Mouse (Mus musculus) thymus, postnatal 4 days (tissue): ENCODE measurements around the gene Serping1.
A peak's percentile ranks its signal among the peaks of the same experiment; 100 is the strongest.
"Not testable (repeated sequence)": the region's sequence is repeated elsewhere in the genome, so short reads cannot be mapped to it uniquely, and the experiment has no call there.

Experiments
- DNase-seq: peaks from one replicate; pipeline ENCODE4 v3.0.0; 2021

Serping1 gene

GRCm38 (mm10) chr2:84775241-84775640 is at the start of gene Serping1:
TSS of gene Serping1 (minus strand) at chr2:84775444.
- no peak for DNase-seq

- DNase-seq: no peak
These were observed 48.0 kb upstream of the Serping1 start for GRCm38 (mm10) chr2:84823237-84823636.

DNA sequence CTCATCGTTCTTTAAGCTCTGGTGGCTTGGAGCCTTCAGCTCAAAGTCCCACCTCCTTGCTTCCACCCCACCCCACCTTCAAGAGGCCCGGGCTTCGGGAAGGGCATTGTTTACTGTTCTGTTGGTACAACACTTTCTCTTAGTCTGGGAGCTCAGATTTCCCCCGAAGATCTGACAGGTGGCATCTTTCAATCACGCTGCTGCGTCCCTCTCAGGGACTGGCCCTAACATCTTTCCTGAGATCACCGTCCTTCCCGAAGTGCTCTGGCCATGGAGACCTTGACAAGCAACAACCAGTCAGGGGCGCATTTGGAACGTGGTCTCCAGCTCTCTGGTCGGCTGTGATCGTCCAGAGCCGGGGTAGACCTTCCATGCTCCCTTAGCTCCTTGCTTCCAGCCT is 47.3 kb upstream of the Serping1 start, which contains the start of gene Smtnl1:
Gene Smtnl1, minus strand, starts transcription at position 101 of the 400 bp plus-strand sequence.
- no peak for DNase-seq

DNA sequence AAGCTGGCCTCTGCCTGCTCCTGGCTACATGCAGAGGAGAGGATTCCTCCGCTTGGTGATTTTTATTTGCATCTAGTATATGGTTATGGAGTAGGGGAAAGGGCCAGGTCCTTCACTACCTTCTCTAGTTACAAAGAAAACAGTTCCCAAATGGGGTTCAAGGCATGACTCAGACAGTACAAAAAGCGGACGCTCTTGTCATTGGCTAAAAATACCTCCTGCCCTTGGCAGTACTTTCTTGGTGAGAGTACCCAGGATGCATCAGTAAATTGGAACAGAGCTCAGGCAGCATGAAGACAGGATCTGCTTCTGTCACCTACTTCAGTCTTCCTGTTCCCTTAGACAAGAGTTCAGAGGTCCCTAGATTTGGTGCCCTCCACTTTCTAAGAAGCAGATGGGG is 44.6 kb upstream of the Serping1 start:
- DNase-seq: no peak

GRCm38 (mm10) chr2:84812676-84813075 is 37.4 kb upstream of the Serping1 start:
- DNase-seq: no peak

- DNase-seq: no peak
These were observed 36.6 kb upstream of the Serping1 start for GRCm38 (mm10) chr2:84811880-84812279.

DNA sequence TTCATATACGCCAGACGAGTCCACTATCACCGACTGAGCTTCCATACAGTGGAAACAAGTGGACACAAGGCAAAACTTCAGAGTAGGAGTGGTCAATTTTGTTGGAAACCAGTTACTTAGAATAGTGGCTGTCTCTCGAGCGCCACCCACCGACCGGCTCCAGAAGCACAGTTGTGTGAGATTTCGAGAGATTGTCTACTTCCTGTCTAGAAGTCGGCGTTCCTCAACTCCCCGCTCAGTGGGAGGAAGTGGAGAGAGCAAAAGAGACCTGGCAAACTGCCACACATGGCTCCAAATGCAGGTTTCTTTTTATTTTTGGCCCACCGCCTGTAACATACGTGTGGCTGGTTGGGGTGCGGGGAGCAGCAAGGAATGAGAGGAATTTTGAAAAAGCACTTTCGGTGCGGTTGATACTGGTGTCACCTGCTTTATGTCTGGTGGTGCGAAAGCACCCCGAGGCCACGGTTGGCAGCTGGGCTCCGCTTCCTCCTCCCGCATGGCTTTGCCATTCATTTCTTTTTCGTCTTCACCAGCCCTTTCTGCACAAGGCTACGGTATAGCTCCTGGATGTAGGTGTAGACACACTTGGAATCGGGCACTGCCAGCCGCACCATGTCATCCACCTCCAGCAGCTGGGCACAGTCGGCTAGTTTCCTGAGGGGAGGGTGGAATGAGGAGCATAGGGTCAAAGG is 35.8 kb upstream of the Serping1 start:
- DNase-seq: peak; percentile 84

DNA sequence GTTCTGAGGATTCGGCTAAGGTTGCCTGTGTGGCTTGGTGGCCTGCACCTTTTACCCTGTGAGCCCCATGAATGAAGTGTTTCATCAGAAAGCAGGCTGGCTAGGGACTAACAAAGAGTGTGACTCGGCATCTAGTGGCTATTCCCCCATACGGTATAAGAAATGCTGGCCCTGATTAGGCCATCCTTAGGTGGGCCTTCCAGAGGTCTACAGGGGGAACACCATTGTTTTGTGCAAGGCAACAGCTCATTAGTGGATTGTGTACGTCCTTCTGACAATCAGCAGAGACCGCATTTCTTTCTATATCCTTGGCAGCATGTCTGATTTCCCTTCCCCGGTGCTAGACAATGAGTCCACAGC is 35.3 kb upstream of the Serping1 start:
- no peak for DNase-seq

DNA sequence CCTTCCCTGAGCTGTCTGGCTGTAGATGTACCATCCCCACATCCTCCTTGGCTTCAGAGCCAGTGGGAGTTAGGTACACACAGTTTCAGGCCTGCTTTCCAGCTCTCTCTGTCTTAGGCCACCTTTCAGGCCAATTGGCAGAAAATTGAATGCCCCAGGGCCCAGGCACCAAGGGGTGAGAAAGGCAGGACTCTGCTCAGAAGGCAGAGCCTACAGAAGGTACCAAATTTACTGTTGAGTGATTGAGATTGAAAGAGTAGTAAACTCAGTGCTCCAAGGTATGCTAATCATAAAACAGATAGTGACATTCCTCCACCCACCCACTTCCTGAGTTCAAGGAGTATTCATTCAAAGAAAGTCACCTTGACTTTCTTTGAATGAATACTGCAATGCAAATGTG is 34.1 kb upstream of the Serping1 start:
- no peak for DNase-seq

GRCm38 (mm10) chr2:84806546-84806945 is 31.3 kb upstream of the Serping1 start:
- DNase-seq: no peak

DNA sequence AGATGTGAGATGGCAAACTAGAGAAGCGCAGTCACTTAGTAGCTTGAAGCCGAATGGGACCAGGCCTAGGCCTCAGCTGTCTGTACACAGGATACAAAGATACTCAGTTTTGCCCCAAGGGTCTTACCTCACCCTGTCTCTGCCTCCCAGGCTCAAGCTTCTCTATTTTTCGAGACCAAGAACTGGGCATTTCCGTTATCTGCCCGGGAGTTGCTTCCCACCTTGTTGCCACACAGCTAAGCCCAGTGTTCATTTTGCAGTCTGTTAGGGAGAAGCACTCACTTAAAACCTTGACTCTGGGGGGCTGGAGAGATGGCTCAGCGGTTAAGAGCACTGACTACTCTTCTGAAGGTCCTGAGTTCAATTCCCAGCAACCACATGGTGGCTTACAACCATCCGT is 28.7 kb upstream of the Serping1 start:
- DNase-seq: no peak

DNA sequence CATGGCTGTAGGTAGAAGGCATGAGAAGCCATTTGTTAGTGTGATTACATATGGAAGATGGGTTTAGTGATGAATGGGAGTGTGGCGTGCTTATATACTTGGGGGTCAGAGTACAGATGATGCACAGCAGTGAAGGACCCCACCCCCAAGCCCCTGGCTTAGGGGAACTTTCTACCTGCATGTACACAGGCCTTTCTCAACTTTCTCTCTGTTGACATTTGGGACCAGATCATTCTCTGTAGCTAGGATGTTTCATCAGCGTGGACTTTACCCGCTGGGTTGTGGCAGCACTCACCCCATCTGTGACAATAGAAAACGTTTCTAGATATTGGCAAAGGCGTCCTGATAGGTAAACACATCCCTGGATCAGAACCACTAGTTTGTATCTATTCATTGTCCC is 26.0 kb upstream of the Serping1 start:
- DNase-seq: not testable (repeated sequence)

DNA sequence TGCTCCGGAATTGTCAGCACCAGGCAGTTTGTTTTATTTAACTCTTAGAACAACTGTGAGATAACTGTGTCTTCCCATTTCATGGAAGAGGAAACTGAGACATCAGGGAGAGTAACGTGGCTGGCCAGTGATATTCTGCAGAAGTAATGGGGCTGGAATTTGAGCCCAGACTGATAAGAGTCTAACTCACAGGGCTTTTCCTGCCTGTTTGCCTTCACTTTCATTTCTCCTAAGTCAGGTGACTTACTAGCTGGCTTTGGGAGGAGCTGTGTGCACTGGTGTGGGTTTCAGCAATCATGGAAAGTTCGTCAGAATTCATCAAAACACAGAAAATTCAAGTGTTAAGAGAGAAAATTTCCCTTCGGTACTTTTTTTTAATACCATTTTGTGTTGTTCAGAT is 25.1 kb upstream of the Serping1 start:
- no peak for DNase-seq

DNA sequence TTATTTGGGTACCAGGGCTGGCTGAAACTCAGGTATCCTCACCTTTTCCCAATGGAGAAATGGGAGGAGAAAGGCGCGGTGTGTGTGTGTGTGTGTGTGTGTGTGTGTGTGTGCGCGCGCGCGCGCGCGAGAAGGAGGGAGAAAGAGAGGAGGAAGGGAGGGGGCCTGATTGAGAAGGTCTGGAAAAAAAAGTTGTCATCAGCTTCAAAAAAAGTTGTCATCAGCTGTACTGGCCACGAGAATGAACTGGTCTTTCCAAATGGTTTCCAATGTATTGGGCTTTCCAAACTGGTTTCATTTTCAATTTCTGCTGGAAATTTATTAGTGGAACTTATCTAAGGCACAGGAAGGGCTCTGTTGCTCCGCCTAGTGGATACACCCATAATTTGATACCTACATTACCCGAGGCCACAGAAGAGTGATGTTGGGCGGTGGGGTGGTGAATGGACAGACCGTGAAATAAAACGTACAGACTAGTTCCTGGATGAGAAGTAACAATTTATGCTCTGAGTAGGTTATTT is 23.9 kb upstream of the Serping1 start:
- DNase-seq: peak; percentile 57

DNA sequence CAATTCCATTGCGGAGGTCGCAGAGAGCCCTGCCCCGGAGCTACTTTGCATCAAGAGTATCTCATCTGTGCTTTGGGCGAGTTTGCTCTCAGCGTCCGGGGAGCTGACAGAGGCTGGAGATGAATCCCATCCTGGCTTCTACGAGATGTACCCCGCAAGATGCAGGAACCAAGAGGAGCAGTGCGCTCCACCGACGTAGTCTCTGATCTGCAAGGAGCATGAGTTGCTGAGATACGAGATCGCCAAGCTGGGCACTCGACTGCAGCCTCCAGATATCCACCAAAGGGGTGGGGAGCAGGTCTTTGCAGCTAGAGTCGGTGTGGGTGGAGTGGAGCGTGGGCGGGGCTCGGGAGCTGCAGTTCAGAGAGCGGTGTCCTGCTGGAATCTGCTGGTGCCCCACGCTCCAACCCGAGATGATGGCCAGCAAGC is 23.3 kb upstream of the Serping1 start, which contains the start of gene Ube2l6:
Gene Ube2l6, plus strand, starts transcription at position 336 of the 429 bp plus-strand sequence.
- DNase-seq: peak; percentile 58

GRCm38 (mm10) chr2:84797833-84798492 is 22.7 kb upstream of the Serping1 start:
- peak; percentile 67 for DNase-seq

DNA sequence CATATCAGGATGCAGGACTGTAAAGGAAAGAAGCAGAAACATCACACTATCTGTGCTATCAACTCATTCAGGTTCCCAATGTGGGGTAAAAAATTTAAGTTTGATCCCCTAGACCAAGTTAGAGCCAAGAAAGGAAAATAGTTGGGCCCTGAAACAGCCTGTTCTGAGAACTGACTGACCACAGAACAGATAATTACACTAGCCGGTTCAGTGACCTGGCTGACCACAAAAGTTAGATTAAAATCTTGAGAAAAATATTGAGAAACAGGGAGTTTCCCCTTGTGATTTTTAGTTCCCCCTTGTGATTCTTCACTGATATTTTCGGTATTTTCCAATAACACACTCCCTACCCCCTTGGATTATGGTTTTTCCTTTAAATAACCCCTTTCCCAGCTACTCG is 18.6 kb upstream of the Serping1 start:
- DNase-seq: no peak

- no peak for DNase-seq
These were observed 17.9 kb upstream of the Serping1 start for GRCm38 (mm10) chr2:84793154-84793553.

DNA sequence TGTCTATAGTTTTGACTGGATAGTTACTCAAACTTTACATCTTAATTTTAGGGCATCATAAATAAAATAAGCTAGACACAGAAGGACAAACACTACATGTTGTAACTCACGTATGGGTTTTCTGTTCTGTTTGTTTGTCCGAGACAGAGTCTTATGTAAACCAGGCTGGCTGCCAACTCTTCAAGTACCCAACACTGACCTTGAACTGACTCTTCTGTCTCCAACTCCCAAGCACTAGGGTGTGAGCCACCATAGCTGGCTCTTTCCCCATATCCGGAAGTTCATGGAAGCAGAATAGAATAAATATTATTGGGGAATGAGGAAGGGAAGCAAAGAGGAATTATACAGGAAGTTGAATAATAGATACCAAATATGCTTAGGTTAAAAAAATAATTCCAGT is 17.3 kb upstream of the Serping1 start:
- no peak for DNase-seq

- no peak for DNase-seq
These were observed 15.2 kb upstream of the Serping1 start for GRCm38 (mm10) chr2:84790418-84790817.

- DNase-seq: no peak
These were observed 13.1 kb upstream of the Serping1 start for GRCm38 (mm10) chr2:84788316-84788715.

GRCm38 (mm10) chr2:84783840-84784566 is 8.8 kb upstream of the Serping1 start:
- DNase-seq: no peak

DNA sequence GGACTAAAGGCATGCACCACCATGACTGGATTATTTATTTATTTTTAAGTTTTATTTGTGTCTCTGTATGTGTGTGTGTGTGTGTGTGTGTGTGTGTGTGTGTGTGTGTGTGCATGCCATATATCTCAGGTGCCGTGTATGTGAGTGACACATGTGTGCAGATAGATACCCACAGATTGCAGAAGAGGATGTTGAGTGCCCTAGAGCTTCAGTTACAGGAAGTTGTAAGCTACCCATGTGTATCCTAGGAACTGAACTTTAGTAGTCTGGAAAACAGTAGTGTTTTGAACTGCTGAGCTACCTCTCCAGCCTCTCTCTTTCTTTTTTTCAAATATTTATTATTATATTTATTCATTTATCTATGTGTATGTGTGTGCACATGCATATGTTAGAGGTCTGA is 8.1 kb upstream of the Serping1 start:
- DNase-seq: no peak

- peak; percentile 67 for DNase-seq
These were observed 4.0 kb upstream of the Serping1 start for GRCm38 (mm10) chr2:84779210-84779609.
